Comparison of ENCODE assay signal across 8 mouse cellular contexts in genomic region chr2:23067552-23068369, GRCm38 (mm10). TPM values are rescaled to one million over a fixed set of nuclear protein-coding genes. Genes with fewer than 3 reads are reported as not detected.
DNase-seq lines count a peak whose midpoint lies in the region; ATAC-seq and TF ChIP-seq lines count a peak whose summit lies in the region.

Acbd5 (plus strand) TSS chr2:23068167.

- peak; percentile 88 for ATAC-seq in common myeloid progenitor, adult 5-6 weeks (replicated peaks; ENCODE audit: low read depth, poor library complexity, severe bottlenecking)
- ATAC-seq in hindbrain, postnatal 0 days = peak; percentile 96
- peak; percentile 78 for ATAC-seq in megakaryocyte, adult 5-6 weeks (ENCODE audit: poor library complexity, severe bottlenecking)

- no peaks in the 10 kb centered on the region for H3K4me1 ChIP-seq in hindbrain, postnatal 0 days (ENCODE audit: insufficient read depth, low read length)

- peak; percentile 97 for DNase-seq in ZHBTc4 (ENCODE audit: low read depth, low spot score)
- peak; percentile 96 for DNase-seq in gastrocnemius, adult 2 months
- peak; percentile 98 for DNase-seq in hindbrain, postnatal 0 days (ENCODE audit: low spot score)
- DNase-seq in left cerebral cortex, adult 2 months (ENCODE audit: extremely low spot score in 1 of 2, low spot score in 2 of 2) = peak; percentile 94 to 95
- peak; percentile 94 to 96 for DNase-seq in right cerebral cortex, adult 2 months (ENCODE audit: low spot score in 2 of 2)
- DNase-seq in urinary bladder, postnatal 14 days (ENCODE audit: low spot score) = peak; percentile 95

- H3K9ac ChIP-seq in hindbrain, postnatal 0 days (replicated peaks; ENCODE audit: low read length) = peak within 1 kb of the TSS; percentile 75

- H3K27me3 ChIP-seq in hindbrain, postnatal 0 days (ENCODE audit: insufficient read depth, low read length) = no peaks in the 10 kb centered on the region

- H3K9me3 ChIP-seq in hindbrain, postnatal 0 days (ENCODE audit: low read length) = no peaks in the 10 kb centered on the region

- no peaks in the 10 kb centered on the region for H3K36me3 ChIP-seq in hindbrain, postnatal 0 days (ENCODE audit: insufficient read depth, low read length)

- H3K4me3 ChIP-seq in gastrocnemius, adult 2 months = peak within 1 kb of the TSS; percentile 92
- H3K4me3 ChIP-seq in hindbrain, postnatal 0 days (ENCODE audit: low read length) = peak within 1 kb of the TSS; percentile 54
- H3K4me3 ChIP-seq in left cerebral cortex, adult 2 months = peak within 1 kb of the TSS; percentile 63

- TF ChIP-seq CTCF in gastrocnemius, adult 2 months (IDR thresholded peaks at IDR 0.05) = no peak
- TF ChIP-seq CTCF in hindbrain, postnatal 0 days (IDR thresholded peaks at IDR 0.05; ENCODE audit: low read depth) = peak; percentile 7; the same call in 1 of the 2 replicates
- TF ChIP-seq CTCF in left cerebral cortex, adult 2 months (IDR thresholded peaks at IDR 0.05) = no peak; the same call in 1 of the 2 replicates

- 2% methylated on average over 34 of the region's 34 CpGs for WGBS in hindbrain, postnatal 0 days

- H3K4me2 ChIP-seq in hindbrain, postnatal 0 days (ENCODE audit: low read depth, low read length) = peak within 1 kb of the TSS; percentile 90

- peak within 1 kb of the TSS; percentile 98 for H3K27ac ChIP-seq in gastrocnemius, adult 2 months
- peak within 1 kb of the TSS; percentile 96 for H3K27ac ChIP-seq in hindbrain, postnatal 0 days
- H3K27ac ChIP-seq in left cerebral cortex, adult 2 months = peak within 1 kb of the TSS; percentile 99

- intact Hi-C loops in gastrocnemius, adult 2 months (cut with DNase I) = loop anchor here (1.0 to 2.0 kb wide), 3 partner anchors 27 to 173 kb away; partner anchors contain the start of gene Abi1
- intact Hi-C loops in left cerebral cortex, adult 2 months (cut with DNase I) = loop anchor here (1.0 to 2.0 kb wide), 2 partner anchors 27 to 87 kb away; partner anchors contain the start of gene Abi1

RNA-seq across cellular contexts. Expression of gene Acbd5, which starts in this region (rescaled TPM):
- total RNA-seq in common myeloid progenitor, adult 5-6 weeks (2017) = 29.0 and 29.1 TPM in 2 replicates
- 10 to 100 TPM; 27.1 to 31.4 TPM for total RNA-seq in gastrocnemius, adult 2 months (2021)
- 29.7 and 30.1 TPM in 2 replicates for total RNA-seq in hindbrain, postnatal 0 days (2014; rRNA removed)
- polyA plus RNA-seq in hindbrain, postnatal 0 days (2015; fragmentation: Nextera tagmentation; extraction: Ambion mirVana) = 60.9 and 66.0 TPM in 2 replicates
- total RNA-seq in left cerebral cortex, adult 2 months (2021) = 10 to 100 TPM; 85.6 to 86.4 TPM
- 28.8 and 31.7 TPM in 2 replicates for total RNA-seq in megakaryocyte, adult 5-6 weeks (2015)
- 47.4 and 48.7 TPM in 2 replicates for total RNA-seq in megakaryocyte, adult 5-6 weeks (2017)

Comparison
In these comparisons a context has a peak if more than half of its experiments do, and no peak if none do; other contexts are left out.
1. Peak in every context shown above with its lines: DNase-seq, ATAC-seq, H3K4me3 ChIP-seq and H3K27ac ChIP-seq.